In the genomic region with DNA sequence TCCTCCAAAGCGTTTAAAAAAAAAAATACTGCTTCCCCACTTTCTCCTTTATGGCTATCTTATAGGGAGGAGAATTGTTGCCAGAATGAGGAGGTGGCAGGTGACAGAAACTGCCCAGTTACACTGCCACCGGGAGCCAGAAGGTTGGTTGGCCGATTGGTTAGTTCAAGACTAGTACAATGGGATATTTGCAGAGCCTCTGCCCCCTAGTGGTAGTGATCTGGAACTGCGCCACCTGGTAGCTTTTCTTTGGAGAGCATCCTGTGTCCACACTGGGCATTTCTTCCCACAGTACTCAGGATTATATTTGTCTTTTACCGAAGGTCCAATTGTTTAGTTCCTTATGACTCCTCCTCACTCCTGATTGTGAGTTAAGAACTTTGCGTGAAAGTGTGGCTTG, we compare ENCODE assay signal across 10 mouse cellular contexts. TPM values are rescaled to one million over a fixed set of nuclear protein-coding genes. Genes with fewer than 3 reads are reported as not detected.
DNase-seq lines count a peak whose midpoint lies in the region; ATAC-seq and TF ChIP-seq lines count a peak whose summit lies in the region.
"Had no signal": no experiment of that assay in that cellular context is flagged by ENCODE, and none has a peak within 500 bp of the region (broad histone marks: within the 10 kb centered on the region; RNA-seq: fewer than 3 reads in every experiment).

No protein-coding gene starts in this region.

- DNase-seq in adrenal gland, adult (ENCODE audit: inconsistent age in 2 of 2, low spot score in 1 of 2) = peak; percentile 57 to 87
- no peak for DNase-seq in adrenal gland, adult 8-10 months
- DNase-seq in liver = peak; percentile 76
- no peak for DNase-seq in liver, embryonic 11.5 days (ENCODE audit: low spot score)
- peak; percentile 59 for DNase-seq in adrenal gland, postnatal 25 days
- peak; percentile 65 for DNase-seq in forelimb bud, embryonic 11.5 days (ENCODE audit: low read depth, low spot score)
- peak; percentile 49 for DNase-seq in lung, adult 2 months
- peak; percentile 73 for DNase-seq in splenic B cell, adult 2 months (ENCODE audit: low read depth, low spot score)

- TF ChIP-seq CTCF in lung, adult 2 months (IDR thresholded peaks at IDR 0.05; ENCODE audit: insufficient read depth, low read length) = peak; percentile 80

- H3K9me3 ChIP-seq in liver, embryonic 11.5 days (ENCODE audit: control insufficient read depth, low read length) = no peaks in the 10 kb centered on the region
- H3K9me3 ChIP-seq: heart, embryonic 15.5 days; neural tube, embryonic 13.5 days had no signal

- no peaks in the 10 kb centered on the region for H3K36me3 ChIP-seq in liver, embryonic 11.5 days (ENCODE audit: control insufficient read depth, insufficient read depth, low read length)
- H3K36me3 ChIP-seq in splenic B cell, adult 2 months (ENCODE audit: control insufficient read depth, insufficient read depth, low read length, poor library complexity, severe bottlenecking) = no peaks in the 10 kb centered on the region
- H3K36me3 ChIP-seq: heart, embryonic 15.5 days; neural tube, embryonic 13.5 days had no signal

- H3K9ac ChIP-seq in liver, embryonic 11.5 days (ENCODE audit: low read depth, low read length) = no peak overlapping the region
- H3K9ac ChIP-seq: heart, embryonic 15.5 days; neural tube, embryonic 13.5 days had no signal

- no peak overlapping the region for H3K4me3 ChIP-seq in liver, embryonic 11.5 days (ENCODE audit: low read depth, low read length)
- H3K4me3 ChIP-seq in lung, adult 2 months (replicated peaks; ENCODE audit: extremely low read depth, low read depth, low read length) = no peak overlapping the region
- H3K4me3 ChIP-seq: heart, embryonic 15.5 days; neural tube, embryonic 13.5 days had no signal

- 25% methylated on average over 6 of the region's 6 CpGs for WGBS in liver, embryonic 11.5 days
- WGBS in lung, adult 2 months = 22% methylated on average over 6 of the region's 6 CpGs

- H3K4me2 ChIP-seq in liver, embryonic 11.5 days = no peak overlapping the region
- H3K4me2 ChIP-seq: heart, embryonic 15.5 days; neural tube, embryonic 13.5 days had no signal

- H3K27ac ChIP-seq in liver, embryonic 11.5 days (ENCODE audit: low read depth, low read length) = no peak overlapping the region
- H3K27ac ChIP-seq: heart, embryonic 15.5 days; neural tube, embryonic 13.5 days had no signal

- H3K4me1 ChIP-seq in liver, embryonic 11.5 days (replicated peaks; ENCODE audit: control insufficient read depth, insufficient read depth, low read length) = peaks cover 20% of the 10 kb centered on the region
- no peaks in the 10 kb centered on the region for H3K4me1 ChIP-seq in lung, adult 2 months (ENCODE audit: control insufficient read depth, insufficient read depth, low read length)

- H3K27me3 ChIP-seq in liver, embryonic 11.5 days (replicated peaks; ENCODE audit: control insufficient read depth, insufficient read depth, low read length) = 0 out of 2 replicates have a peak, but pooled peaks cover 2% of the 10 kb centered on the region
- no peaks in the 10 kb centered on the region for H3K27me3 ChIP-seq in splenic B cell, adult 2 months (ENCODE audit: control insufficient read depth, insufficient read depth, low read length, poor library complexity, severe bottlenecking)
- H3K27me3 ChIP-seq: heart, embryonic 15.5 days had no signal

- no peak for ATAC-seq in liver, embryonic 11.5 days (replicated peaks; ENCODE audit: low FRiP score)

- no peak for TF ChIP-seq POLR2A in lung, adult 2 months (IDR thresholded peaks at IDR 0.05; ENCODE audit: borderline replicate concordance, extremely low read depth, low read depth, low read length)

RNA-seq across cellular contexts. Expression of a gene that starts 15.9 kb away (rescaled TPM):
- 1 to 10 TPM in 1 of 4 experiments, under 1 TPM in 3; 0.74 to 1.5 (median 0.83) TPM for total RNA-seq in adrenal gland, adult 8-10 months (2022)
- polyA plus RNA-seq in liver, embryonic 11.5 days (2014; fragmentation: Nextera tagmentation; extraction: Ambion mirVana) = 1.2 and 2.8 TPM in 2 replicates
- total RNA-seq in adrenal gland, postnatal 25 days (2021) = 0.85 and 1.4 TPM in 2 replicates
- 24.4 and 35.1 TPM in 2 replicates for polyA plus RNA-seq in lung, adult 2 months (2012; rRNA removed)

RNA-seq across cellular contexts. Expression of a gene that starts 16.8 kb away (rescaled TPM):
- total RNA-seq in adrenal gland, adult 8-10 months (2022) = 1 to 10 TPM; 3.8 to 6.6 (median 4.5) TPM
- polyA plus RNA-seq in liver, embryonic 11.5 days (2014; fragmentation: Nextera tagmentation; extraction: Ambion mirVana) = 15.9 and 20.2 TPM in 2 replicates
- 3.5 and 3.9 TPM in 2 replicates for total RNA-seq in adrenal gland, postnatal 25 days (2021)
- 5.0 and 10.4 TPM in 2 replicates for polyA plus RNA-seq in lung, adult 2 months (2012; rRNA removed)

RNA-seq across cellular contexts. Expression of a gene that starts 35.9 kb away (rescaled TPM):
- total RNA-seq in adrenal gland, adult 8-10 months (2022) = 1 to 10 TPM in 3 of 4 experiments, under 1 TPM in 1; 0.99 to 3.4 (median 2.1) TPM
- 0.25 and 0.80 TPM in 2 replicates for polyA plus RNA-seq in liver, embryonic 11.5 days (2014; fragmentation: Nextera tagmentation; extraction: Ambion mirVana)
- 1.3 and 1.6 TPM in 2 replicates for total RNA-seq in adrenal gland, postnatal 25 days (2021)
- polyA plus RNA-seq in lung, adult 2 months (2012; rRNA removed) = 0.96 and 1.2 TPM in 2 replicates

RNA-seq across cellular contexts. Expression of a gene that starts 53.9 kb away (rescaled TPM):
- total RNA-seq in adrenal gland, adult 8-10 months (2022) = 100 to 1,000 TPM; 131 to 169 (median 147) TPM
- polyA plus RNA-seq in liver, embryonic 11.5 days (2014; fragmentation: Nextera tagmentation; extraction: Ambion mirVana) = 94.0 and 97.0 TPM in 2 replicates
- total RNA-seq in adrenal gland, postnatal 25 days (2021) = 109 TPM in 2 replicates
- 33.4 and 35.6 TPM in 2 replicates for polyA plus RNA-seq in lung, adult 2 months (2012; rRNA removed)

Comparison
In these comparisons a context has a peak if more than half of its experiments do, and no peak if none do; other contexts are left out.
1. DNase-seq: peak in adrenal gland, adult (2 of 2), liver (single experiment), adrenal gland, postnatal 25 days (single experiment), forelimb bud, embryonic 11.5 days (single experiment), lung, adult 2 months (single experiment) and splenic B cell, adult 2 months (single experiment); none in adrenal gland, adult 8-10 months (single experiment) and liver, embryonic 11.5 days (single experiment).